Mouse (Mus musculus) common myeloid progenitor, adult 5-6 weeks (primary cell): ENCODE results near the gene Mast1. TPM values are rescaled to one million over a fixed set of nuclear protein-coding genes. Genes with fewer than 3 reads are reported as not detected.

ENCODE experiments used
- ATAC-seq: replicated peaks from 2 replicates; pipeline ENCODE4 v1.8.0; 2016; ENCODE audit warnings: low read depth, mild to moderate bottlenecking, moderate TSS enrichment, inconsistent platforms; ENCODE audit not compliant: poor library complexity, severe bottlenecking
- total RNA-seq: library from RNA; stranded (forward); fragments of 200-1000, 187-1606 nt; gene quantifications from 2 replicates; pipeline ENCODE4 v1.2.3, GENCODE M21; 2017

Mast1 gene
- total RNA-seq, 1 experiment from 2014 or later = not detected

GRCm38 (mm10) chr8:84974543-84975142 lies 37.5 kb upstream of the Mast1 start:
- ATAC-seq = no peak

- peak; percentile 15; the same call in 1 of the 2 replicates for ATAC-seq
These were observed 36.8 kb upstream of the Mast1 start for GRCm38 (mm10) chr8:84973803-84974542.

DNA sequence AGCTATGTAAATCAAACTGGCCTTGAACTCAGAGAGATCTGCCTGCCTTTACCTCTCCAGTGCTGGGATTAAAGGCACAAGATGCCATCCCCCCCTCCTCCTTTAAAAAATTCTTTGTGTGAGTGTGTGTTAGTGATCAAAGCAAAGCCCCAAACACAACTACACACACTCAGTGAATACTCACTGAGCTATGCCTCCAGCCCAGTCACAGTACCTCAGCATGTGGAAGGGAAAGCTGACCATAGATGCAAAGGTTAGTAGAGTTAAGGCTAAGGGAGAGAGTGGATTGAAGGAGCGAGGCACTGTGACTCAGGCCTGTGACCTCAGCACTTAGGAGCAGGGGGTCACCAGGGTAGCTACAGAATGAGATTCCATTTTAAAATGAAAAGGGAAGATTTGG lies 35.9 kb upstream of the Mast1 start:
- ATAC-seq = no peak

DNA sequence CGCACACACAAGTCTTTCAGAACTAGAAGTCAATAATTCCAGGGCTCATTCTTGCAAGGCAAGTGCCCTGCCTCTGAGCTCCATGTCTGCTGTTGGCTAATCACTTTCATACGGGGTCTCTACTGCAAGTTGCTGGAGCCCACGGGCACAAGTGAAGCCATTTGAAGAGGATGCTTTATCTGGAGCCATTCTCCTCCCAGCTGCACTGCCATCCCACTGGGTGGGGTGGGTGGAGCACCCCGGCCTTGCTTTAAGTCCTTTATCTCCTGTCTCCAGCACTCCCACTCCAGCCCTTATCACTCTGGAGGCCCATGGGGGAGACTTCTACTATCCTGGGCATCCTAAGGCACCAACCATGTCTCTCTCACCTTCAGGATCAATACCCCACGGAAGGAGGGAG lies 33.8 kb upstream of the Mast1 start:
- no peak for ATAC-seq

DNA sequence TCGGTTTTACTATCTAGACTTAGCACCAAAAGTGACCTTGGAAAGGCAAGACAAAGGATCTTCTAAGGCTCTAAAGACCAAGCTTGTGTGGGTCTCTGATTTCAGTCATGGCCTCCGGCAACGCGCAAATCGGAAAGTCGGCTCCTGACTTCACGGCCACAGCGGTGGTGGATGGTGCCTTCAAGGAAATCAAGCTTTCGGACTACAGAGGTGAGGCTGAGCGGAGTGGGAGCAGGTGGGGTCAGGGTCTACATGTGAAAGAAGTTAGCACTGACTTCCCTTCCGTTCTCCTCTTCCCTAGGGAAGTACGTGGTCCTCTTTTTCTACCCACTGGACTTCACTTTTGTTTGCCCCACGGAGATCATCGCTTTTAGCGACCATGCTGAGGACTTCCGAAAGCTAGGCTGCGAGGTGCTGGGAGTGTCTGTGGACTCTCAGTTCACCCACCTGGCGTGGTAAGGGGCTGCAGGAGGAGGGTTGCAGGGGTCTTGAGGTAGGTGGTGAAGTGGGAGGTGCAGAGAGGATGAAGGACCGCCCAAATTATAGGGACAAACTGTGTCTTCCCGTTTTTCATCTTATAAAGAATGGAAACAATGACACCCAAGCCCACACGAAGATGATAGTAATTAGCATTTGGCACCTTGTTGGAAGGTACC lies 33.1 kb upstream of the Mast1 start:
- no peak for ATAC-seq

GRCm38 (mm10) chr8:84969241-84970134 lies 32.3 kb upstream of the Mast1 start, which contains the start of the genes Gm49661, Prdx2 and Rnaseh2a:
TSS of gene Gm49661 (minus strand) at chr8:84969433.
TSS of gene Prdx2 (plus strand) at chr8:84969587.
TSS of gene Rnaseh2a (minus strand) at chr8:84969767.
- ATAC-seq = peak; percentile 34

DNA sequence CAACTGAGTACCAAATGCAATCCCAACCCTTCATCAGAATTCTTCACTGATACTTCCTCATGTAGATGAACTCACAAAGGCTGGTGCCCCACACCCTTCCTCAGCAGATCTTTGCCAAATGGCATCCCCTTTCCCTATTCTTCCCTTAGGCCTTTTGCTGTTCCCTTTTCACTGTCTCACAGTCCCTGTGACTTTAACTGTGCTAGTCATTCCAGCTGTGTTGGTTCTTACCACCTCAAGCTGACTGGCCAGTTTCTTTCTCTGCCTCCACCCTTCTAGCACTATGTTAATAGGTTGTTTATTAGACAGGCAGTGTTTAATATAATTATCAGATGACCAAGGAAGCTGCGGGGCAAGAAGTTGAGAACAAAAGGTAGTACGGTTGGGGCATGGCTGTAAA lies 31.5 kb upstream of the Mast1 start:
- no peak for ATAC-seq

- ATAC-seq = no peak
These were observed 30.6 kb upstream of the Mast1 start for GRCm38 (mm10) chr8:84967532-84968304.

- ATAC-seq = no peak
These were observed 29.4 kb upstream of the Mast1 start for GRCm38 (mm10) chr8:84966603-84967002.

- peak; percentile 86 for ATAC-seq
These were observed 28.7 kb upstream of the Mast1 start for GRCm38 (mm10) chr8:84965731-84966291.

DNA sequence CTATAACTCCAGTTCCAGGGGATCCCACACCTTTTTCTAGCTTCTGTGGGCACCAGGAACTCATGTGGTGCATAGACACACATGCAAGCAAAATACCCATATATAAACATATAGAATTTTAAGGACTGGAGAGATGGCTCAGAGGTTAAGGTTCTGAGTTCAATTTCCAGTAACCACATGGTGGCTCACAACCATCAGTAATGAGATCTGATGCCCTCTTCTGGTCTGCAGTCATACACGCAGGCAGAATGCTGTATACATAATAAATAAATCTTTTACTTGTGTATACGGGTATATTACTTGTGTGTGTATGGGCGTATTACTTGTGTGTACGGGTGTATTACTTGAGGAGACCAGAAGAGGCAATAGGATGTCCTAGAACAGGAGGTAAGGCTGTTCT lies 26.8 kb upstream of the Mast1 start:
- ATAC-seq = no peak

DNA sequence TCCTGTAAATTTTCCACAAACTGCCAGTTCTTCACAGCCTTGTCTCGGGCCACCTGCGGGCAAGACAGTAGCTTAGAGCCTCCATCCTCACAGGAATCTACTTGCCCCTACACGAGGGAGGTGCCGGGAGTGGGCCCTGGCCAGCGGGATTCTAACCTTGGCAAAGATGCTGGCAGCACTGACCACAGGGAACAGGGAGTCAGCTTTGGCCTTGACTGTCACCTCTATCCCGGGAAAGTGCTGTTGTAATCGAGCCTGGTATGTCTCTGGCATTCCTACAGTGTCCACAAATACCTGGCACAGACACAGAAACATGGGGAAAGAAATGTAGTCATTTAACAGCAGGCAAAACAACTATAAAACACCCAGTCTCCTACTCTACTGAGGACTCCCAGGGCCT lies 22.7 kb upstream of the Mast1 start:
- ATAC-seq = no peak

GRCm38 (mm10) chr8:84956768-84957167 lies 19.6 kb upstream of the Mast1 start:
- ATAC-seq = peak; percentile 65

DNA sequence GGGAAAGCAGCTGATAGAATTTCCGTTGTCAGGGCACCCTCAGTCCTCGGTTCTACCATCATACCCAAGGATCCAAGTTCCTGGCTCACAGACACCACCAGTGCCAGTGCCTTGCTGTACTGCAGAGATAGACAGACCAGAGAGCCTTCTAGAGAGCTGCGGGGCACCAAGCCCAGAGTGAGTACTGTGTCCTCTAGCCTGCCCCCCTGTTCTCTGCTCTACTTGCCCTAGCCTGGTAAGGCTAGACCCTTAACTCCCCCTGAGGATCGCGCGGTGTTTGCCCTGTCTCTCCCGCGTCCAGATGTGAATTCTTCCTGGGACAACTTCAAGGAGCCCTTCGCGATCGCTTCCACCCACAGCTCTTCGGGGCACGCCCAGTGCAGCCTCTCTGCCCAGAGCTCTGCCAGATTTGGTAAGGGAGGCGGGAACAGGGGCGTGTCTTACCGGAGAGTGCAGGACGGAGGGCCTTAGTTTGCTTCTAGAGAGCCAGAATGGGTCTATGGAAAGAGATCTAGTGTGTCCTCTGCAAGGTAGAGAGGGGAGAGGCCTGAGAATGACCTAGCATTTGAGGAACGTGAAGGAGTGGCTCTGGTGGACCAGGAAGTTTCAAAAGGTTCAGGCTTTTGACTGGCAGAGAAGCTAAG lies 15.6 kb upstream of the Mast1 start:
- ATAC-seq = peak; percentile 73

DNA sequence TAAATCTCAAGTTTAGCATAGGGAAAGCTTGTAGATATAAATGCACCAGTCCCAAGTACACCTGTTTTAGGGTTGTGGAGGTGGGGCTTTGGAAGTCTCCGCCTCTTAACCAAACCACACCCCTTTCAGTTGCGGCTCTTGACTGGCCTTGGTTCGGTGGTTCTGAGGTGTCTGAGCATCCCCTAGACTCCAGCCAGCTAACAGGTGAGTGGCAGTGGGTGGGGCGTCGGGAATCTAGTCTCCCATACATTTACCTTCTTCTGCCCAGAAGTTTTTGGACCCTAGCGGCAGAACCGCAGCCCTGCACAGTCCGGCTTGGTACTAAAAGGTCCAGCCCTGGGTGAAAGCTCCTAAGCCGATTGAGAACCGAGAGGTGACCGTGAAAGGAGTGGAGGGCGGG lies 12.6 kb upstream of the Mast1 start:
- ATAC-seq = no peak

GRCm38 (mm10) chr8:84947241-84947545 lies 10.0 kb upstream of the Mast1 start:
- peak; percentile 70 for ATAC-seq

- ATAC-seq = no peak
These were observed 9.5 kb upstream of the Mast1 start, which contains the start of gene Rtbdn for GRCm38 (mm10) chr8:84946528-84947240. TSS of gene Rtbdn (plus strand) at chr8:84946991.
